In the genomic region with DNA sequence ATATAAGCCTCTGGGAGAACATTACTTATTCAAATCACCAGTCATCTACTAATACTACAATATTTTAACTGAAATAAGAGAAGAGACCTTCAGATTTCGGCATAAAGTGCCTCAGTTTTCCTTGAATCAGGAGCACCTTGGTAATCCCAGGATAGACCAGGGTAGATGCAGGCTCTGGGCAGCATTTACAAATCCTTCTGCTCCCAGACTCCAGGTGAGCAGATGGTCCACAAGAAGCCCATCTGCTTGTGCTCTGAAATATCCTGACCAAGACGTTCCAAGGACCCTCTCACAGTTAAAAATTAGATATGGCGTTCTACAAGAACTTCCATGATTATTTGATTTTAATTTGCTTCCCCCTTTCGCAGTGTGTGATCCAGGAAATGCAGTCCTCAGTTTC, we compare ENCODE assay signal across 17 mouse cellular contexts.
"Had no signal": no experiment of that assay in that cellular context is flagged by ENCODE, and none has a peak within 500 bp of the region (broad histone marks: within the 10 kb centered on the region; RNA-seq: fewer than 3 reads in every experiment).

No protein-coding gene starts in this region.

- DNase-seq: heart, postnatal 14 days; heart, postnatal 36 days; kidney, adult 11 months; kidney, adult 18-20 months; kidney, adult 2 months; kidney, adult 8-10 months; kidney, adult 9 months; kidney, postnatal 25 days; kidney, postnatal 36 days; layer of hippocampus, adult 9-11 months; layer of hippocampus, postnatal 36 days had no signal

- ATAC-seq: hindbrain, embryonic 16.5 days; hindbrain, postnatal 0 days; inflammation-experienced regulatory T-cells, adult 6 months; intestine, embryonic 15.5 days; intestine, embryonic 16.5 days; intestine, postnatal 0 days had no signal
